Mouse (Mus musculus) stomach, embryonic 16.5 days (tissue): ENCODE results near the gene Epo. TPM values are rescaled to one million over a fixed set of nuclear protein-coding genes. Genes with fewer than 3 reads are reported as not detected.
A peak's percentile ranks its signal among the peaks of the same experiment; 100 is the strongest.

Experiments
- ATAC-seq: fragments of 200-750 bp; cut with Nextera tagmentation; 2 replicates; pipeline ENCODE4 v1.8.0; 2017; ENCODE audit warnings: moderate number of reproducible peaks, moderate TSS enrichment; ENCODE audit not compliant: insufficient read depth, low FRiP score
- H3K27ac ChIP-seq: fragments of 300-500 bp; sonication (generic); 2 replicates; pipeline ENCODE4 v1.5.1; 2014; ENCODE audit warnings: low read length
- H3K27me3 ChIP-seq: fragments of 300-500 bp; sonication (generic); 2 replicates; pipeline ENCODE4 v1.6.1; 2014; ENCODE audit warnings: low read length, control low read depth, mixed read lengths; ENCODE audit not compliant: control insufficient read depth, insufficient read depth
- H3K36me3 ChIP-seq: fragments of 300-500 bp; sonication (generic); 2 replicates; pipeline ENCODE4 v1.6.1; 2014; ENCODE audit warnings: low read length; ENCODE audit not compliant: control insufficient read depth, insufficient read depth
- H3K4me1 ChIP-seq: fragments of 300-500 bp; sonication (generic); 2 replicates; pipeline ENCODE4 v1.6.1; 2014; ENCODE audit warnings: low read length, control low read depth, mixed read lengths; ENCODE audit not compliant: control insufficient read depth, insufficient read depth
- H3K4me2 ChIP-seq: fragments of 300-500 bp; sonication (generic); 2 replicates; pipeline ENCODE4 v1.6.1; 2014; ENCODE audit warnings: low read depth, low read length, mixed read lengths
- H3K4me3 ChIP-seq: fragments of 300-500 bp; sonication (generic); replicated peaks from 2 replicates; pipeline ENCODE4 v1.5.1; 2014; ENCODE audit warnings: mild to moderate bottlenecking, low read length
- H3K9ac ChIP-seq: fragments of 300-500 bp; sonication (generic); 2 replicates; pipeline ENCODE4 v1.6.1; 2014; ENCODE audit warnings: low read length
- H3K9me3 ChIP-seq: fragments of 300-500 bp; sonication (generic); replicated peaks from 2 replicates; pipeline ENCODE4 v1.6.1; 2016; ENCODE audit warnings: low read length, control low read depth; ENCODE audit not compliant: control insufficient read depth
- WGBS: fragments of 180-500 bp; shearing (Covaris S2); extraction: QIAGEN DNeasy Blood & Tissue Kit; methylation state at CpG from one replicate; pipeline ENCODE4 v1.1.7; 2014; 5-methylcytosine and 5-hydroxymethylcytosine counted together
- polyA plus RNA-seq: library from polyadenylated mRNA; unstranded; fragments of >200 nt; fragmentation: Nextera tagmentation; extraction: Ambion mirVana; gene quantifications from 2 replicates; pipeline ENCODE4 v1.2.1, GENCODE M21; 2015

Gene Epo
- not detected in 2 replicates for polyA plus RNA-seq

- ATAC-seq: peak; percentile 83
- WGBS: 0% methylated on average over 40 of the region's 40 CpGs
- H3K36me3 ChIP-seq: peaks cover 4% of the 10 kb centered on the region; the same call in 1 of the 2 replicates
- peaks cover 13% of the 10 kb centered on the region for H3K4me1 ChIP-seq
- H3K9me3 ChIP-seq: no peaks in the 10 kb centered on the region
- H3K27me3 ChIP-seq: no peaks in the 10 kb centered on the region
- peak within 1 kb of the TSS; percentile 93 for H3K4me2 ChIP-seq
- peak within 1 kb of the TSS; percentile 94 for H3K9ac ChIP-seq
- peak within 1 kb of the TSS; percentile 92 for H3K4me3 ChIP-seq
- H3K27ac ChIP-seq: peak within 1 kb of the TSS; percentile 83
Observed at GRCm38 (mm10) chr5:137533117-137533827, at the start of gene Epo, which contains the start of gene Gnb2. Epo (minus strand) TSS chr5:137533242. Gnb2 (minus strand) TSS chr5:137533510.

GRCm38 (mm10) chr5:137582702-137583101 is 49.7 kb upstream of the Epo start:
- H3K27me3 ChIP-seq: 0 out of 2 replicates have a peak, but pooled peaks cover 3% of the 10 kb centered on the region
- H3K4me3 ChIP-seq: no peak overlapping the region
- WGBS: 30% methylated on average over 8 of the region's 8 CpGs
- H3K36me3 ChIP-seq: no peaks in the 10 kb centered on the region
- ATAC-seq: no peak
- H3K4me2 ChIP-seq: no peak overlapping the region
- H3K9ac ChIP-seq: no peak overlapping the region
- H3K9me3 ChIP-seq: 0 out of 2 replicates have a peak, but pooled peaks cover 7% of the 10 kb centered on the region
- 0 out of 2 replicates have a peak, but pooled peaks cover 6% of the 10 kb centered on the region for H3K4me1 ChIP-seq
- H3K27ac ChIP-seq: no peak overlapping the region

- H3K4me1 ChIP-seq: 0 out of 2 replicates have a peak, but pooled peaks cover 6% of the 10 kb centered on the region
- ATAC-seq: no peak
- WGBS: 75% methylated on average over 6 of the region's 6 CpGs
- H3K27ac ChIP-seq: no peak overlapping the region
- H3K9me3 ChIP-seq: no peaks in the 10 kb centered on the region
- H3K9ac ChIP-seq: no peak overlapping the region
- H3K27me3 ChIP-seq: 0 out of 2 replicates have a peak, but pooled peaks cover 3% of the 10 kb centered on the region
- no peak overlapping the region for H3K4me2 ChIP-seq
- no peak overlapping the region for H3K4me3 ChIP-seq
- no peaks in the 10 kb centered on the region for H3K36me3 ChIP-seq
Observed at GRCm38 (mm10) chr5:137580246-137580645, 47.2 kb upstream of the Epo start.

- Histone ChIP-seq H3K9ac (peak overlapping the region; percentile 43), H3K9me3 (no peaks in the 10 kb centered on the region), H3K36me3 (no peaks in the 10 kb centered on the region), H3K4me3 (peak overlapping the region; percentile 23), H3K4me2 (peak overlapping the region; percentile 50), H3K4me1 (peaks cover 4% of the 10 kb centered on the region; the same call in 1 of the 2 replicates), H3K27ac (no peak overlapping the region), H3K27me3 (no peaks in the 10 kb centered on the region)
- WGBS: 9% methylated on average over 27 of the region's 27 CpGs
- no peak for ATAC-seq
Observed at GRCm38 (mm10) chr5:137574470-137574901, 41.4 kb upstream of the Epo start.

- 69% methylated on average over 17 of the region's 17 CpGs for WGBS
- peaks cover 4% of the 10 kb centered on the region; the same call in 1 of the 2 replicates for H3K4me1 ChIP-seq
- no peak overlapping the region for H3K4me3 ChIP-seq
- ATAC-seq: no peak
- no peaks in the 10 kb centered on the region for H3K9me3 ChIP-seq
- H3K9ac ChIP-seq: no peak overlapping the region
- H3K36me3 ChIP-seq: no peaks in the 10 kb centered on the region
- H3K27me3 ChIP-seq: no peaks in the 10 kb centered on the region
- H3K4me2 ChIP-seq: no peak overlapping the region
- H3K27ac ChIP-seq: no peak overlapping the region
Observed at GRCm38 (mm10) chr5:137570691-137571586, 37.9 kb upstream of the Epo start.

- 46% methylated on average over 7 of the region's 7 CpGs for WGBS
- no peak overlapping the region for H3K4me2 ChIP-seq
Observed at GRCm38 (mm10) chr5:137570181-137570580, 37.1 kb upstream of the Epo start.

GRCm38 (mm10) chr5:137569665-137570064 is 36.6 kb upstream of the Epo start, which contains the start of gene Tfr2:
Tfr2 (plus strand) TSS chr5:137569840.
- Histone ChIP-seq H3K4me2 (no peak within 1 kb of the TSS), H3K36me3 (no peaks in the 10 kb centered on the region), H3K27ac (no peak within 1 kb of the TSS), H3K27me3 (no peaks in the 10 kb centered on the region), H3K4me1 (peaks cover 4% of the 10 kb centered on the region; the same call in 1 of the 2 replicates), H3K9ac (no peak within 1 kb of the TSS), H3K9me3 (no peaks in the 10 kb centered on the region), H3K4me3 (no peak within 1 kb of the TSS)
- peak; percentile 86 for ATAC-seq
- WGBS: 24% methylated on average over 9 of the region's 9 CpGs

More at GRCm38 (mm10) chr5:137570181-137570580, 37.1 kb upstream of the Epo start:
- no peak for ATAC-seq
- Histone ChIP-seq H3K27me3 (no peaks in the 10 kb centered on the region), H3K4me3 (no peak overlapping the region), H3K9me3 (no peaks in the 10 kb centered on the region), H3K27ac (no peak overlapping the region), H3K36me3 (no peaks in the 10 kb centered on the region), H3K9ac (no peak overlapping the region), H3K4me1 (peaks cover 4% of the 10 kb centered on the region; the same call in 1 of the 2 replicates)

- H3K36me3 ChIP-seq: no peaks in the 10 kb centered on the region
- WGBS: 71% methylated on average over 12 of the region's 12 CpGs
- ATAC-seq: no peak
- peaks cover 4% of the 10 kb centered on the region; the same call in 1 of the 2 replicates for H3K4me1 ChIP-seq
- no peak overlapping the region for H3K9ac ChIP-seq
- H3K27ac ChIP-seq: no peak overlapping the region
- no peak overlapping the region for H3K4me3 ChIP-seq
- no peak overlapping the region for H3K4me2 ChIP-seq
- no peaks in the 10 kb centered on the region for H3K27me3 ChIP-seq
- no peaks in the 10 kb centered on the region for H3K9me3 ChIP-seq
Observed at GRCm38 (mm10) chr5:137569031-137569430, 36.0 kb upstream of the Epo start.
